Mouse (Mus musculus) MEL (cell line): Measurements from ENCODE around the gene Pard3. TPM values are rescaled to one million over a fixed set of nuclear protein-coding genes. Genes with fewer than 3 reads are reported as not detected.

ENCODE experiments used
- DNase-seq: peaks from one replicate; pipeline ENCODE4 v3.0.0; 2011; ENCODE audit warnings: low read depth, low spot score
- H3K27ac ChIP-seq: 2 replicates; pipeline ENCODE4 v1.5.1; 2012; ENCODE audit warnings: low read depth, mild to moderate bottlenecking, control low read depth, low read length, moderate library complexity; ENCODE audit not compliant: control insufficient read depth
- H3K27me3 ChIP-seq, 2 experiments: fragments of 150-350 bp in 1 of 2; sonication (generic) in 1 of 2; 2 replicates each; pipeline ENCODE4 v1.6.1; 2012; ENCODE audit warnings: low read length in 2 of 2, mild to moderate bottlenecking in 2 of 2, improper control_type of control experiment in 1 of 2, moderate library complexity in 1 of 2; ENCODE audit not compliant: insufficient read depth in 2 of 2, control insufficient read depth in 1 of 2
- H3K36me3 ChIP-seq, 2 experiments: 2 replicates each; pipeline ENCODE4 v1.6.1; 2012 to 2014; ENCODE audit warnings: low read length in 2 of 2, improper control_type of control experiment in 1 of 2, inconsistent platforms in 1 of 2, mild to moderate bottlenecking in 1 of 2; ENCODE audit not compliant: insufficient read depth in 2 of 2, control insufficient read depth in 1 of 2
- H3K4me1 ChIP-seq, 2 experiments: fragments of 150-350 bp in 1 of 2; sonication (generic) in 1 of 2; 2 replicates each; pipeline ENCODE4 v1.6.1; 2012; ENCODE audit warnings: low read length in 2 of 2, improper control_type of control experiment in 1 of 2, mild to moderate bottlenecking in 1 of 2; ENCODE audit not compliant: insufficient read depth in 2 of 2, control insufficient read depth in 1 of 2
- H3K4me3 ChIP-seq, 2 experiments: fragments of 150-350 bp in 1 of 2; sonication (generic) in 1 of 2; 2 replicates each; pipeline ENCODE4 v1.5.1; 2012; ENCODE audit warnings: low read depth in 2 of 2, low read length in 2 of 2, mild to moderate bottlenecking in 2 of 2, moderate library complexity in 2 of 2, control low read depth in 1 of 2, improper control_type of control experiment in 1 of 2; ENCODE audit not compliant: control insufficient read depth in 1 of 2, insufficient read depth in 1 of 2
- H3K79me2 ChIP-seq: 2 replicates; pipeline ENCODE4 v1.6.1; 2012; ENCODE audit warnings: mild to moderate bottlenecking, low read length, moderate library complexity; ENCODE audit not compliant: control insufficient read depth, poor library complexity, insufficient read depth
- H3K9ac ChIP-seq: 2 replicates; pipeline ENCODE4 v1.6.1; 2012; ENCODE audit warnings: low read depth, mild to moderate bottlenecking, control low read depth, low read length, moderate library complexity; ENCODE audit not compliant: control insufficient read depth, poor library complexity, severe bottlenecking
- H3K9me3 ChIP-seq: fragments of 150-350 bp; sonication (generic); replicated peaks from 2 replicates; pipeline ENCODE4 v1.6.1; 2012; ENCODE audit warnings: mild to moderate bottlenecking, low read length, improper control_type of control experiment, moderate library complexity; ENCODE audit not compliant: insufficient read depth
- BHLHE40 ChIP-seq: IDR thresholded peaks from 2 replicates; pipeline ENCODE4 v1.6.1; 2012; ENCODE audit warnings: low read depth, mild to moderate bottlenecking, inconsistent platforms, low read length, improper control_type of control experiment, borderline replicate concordance
- CHD1 ChIP-seq: IDR thresholded peaks from 2 replicates; pipeline ENCODE4 v1.6.1; 2012; ENCODE audit warnings: low read depth, mild to moderate bottlenecking, inconsistent platforms, low read length, improper control_type of control experiment
- CHD2 ChIP-seq: IDR thresholded peaks from 2 replicates; pipeline ENCODE4 v1.6.1; 2011; ENCODE audit warnings: low read length, improper control_type of control experiment
- CTCF ChIP-seq, 3 experiments: IDR thresholded peaks in 2 of 3; conservative IDR thresholded peaks in 1 of 3; 2 replicates each; pipeline ENCODE4 v1.5.1; 2011 to 2012; ENCODE audit warnings: low read length in 3 of 3, low read depth in 2 of 3, mild to moderate bottlenecking in 2 of 3, improper control_type of control experiment in 1 of 3, inconsistent platforms in 1 of 3, mixed read lengths in 1 of 3, moderate library complexity in 1 of 3; ENCODE audit not compliant: control insufficient read depth in 1 of 3, insufficient read depth in 1 of 3, poor library complexity in 1 of 3, severe bottlenecking in 1 of 3
- ETS1 ChIP-seq: IDR thresholded peaks from 2 replicates; pipeline ENCODE4 v1.6.1; 2012; ENCODE audit warnings: low read depth, mild to moderate bottlenecking, inconsistent platforms, low read length, improper control_type of control experiment, moderate library complexity
- GATA1 ChIP-seq: IDR thresholded peaks from 2 replicates; pipeline ENCODE4 v1.6.1; 2011; ENCODE audit warnings: low read depth, low read length, improper control_type of control experiment
- HCFC1 ChIP-seq: IDR thresholded peaks from 2 replicates; pipeline ENCODE4 v1.6.1; 2012; ENCODE audit warnings: low read depth, mild to moderate bottlenecking, inconsistent platforms, low read length, improper control_type of control experiment, moderate library complexity
- KAT2A ChIP-seq: conservative IDR thresholded peaks from 2 replicates; pipeline ENCODE4 v1.6.1; 2012; ENCODE audit warnings: low read depth, low read length, improper control_type of control experiment, inconsistent platforms
- MAFK ChIP-seq: IDR thresholded peaks from 2 replicates; pipeline ENCODE4 v1.6.1; 2011; ENCODE audit warnings: low read depth, mild to moderate bottlenecking, low read length, improper control_type of control experiment, borderline replicate concordance
- MEF2A ChIP-seq: IDR thresholded peaks from 2 replicates; pipeline ENCODE4 v1.6.1; 2014; ENCODE audit warnings: low read depth, mild to moderate bottlenecking, inconsistent platforms, low read length, improper control_type of control experiment; ENCODE audit not compliant: poor library complexity, insufficient replicate concordance, severe bottlenecking; ENCODE audit errors: extremely low read depth
- MYC ChIP-seq: IDR thresholded peaks from 2 replicates; pipeline ENCODE4 v1.6.1; 2011; ENCODE audit warnings: low read depth, mild to moderate bottlenecking, low read length, improper control_type of control experiment, moderate library complexity
- POLR2AphosphoS2 ChIP-seq: IDR thresholded peaks from 2 replicates; pipeline ENCODE4 v1.6.1; 2011; ENCODE audit warnings: low read length, improper control_type of control experiment
- POLR2AphosphoS5 ChIP-seq: IDR thresholded peaks from 2 replicates; pipeline ENCODE4 v1.6.1; 2012; ENCODE audit warnings: low read depth, borderline replicate concordance, mild to moderate bottlenecking, inconsistent platforms, low read length, moderate library complexity, mixed read lengths
- RAD21 ChIP-seq: IDR thresholded peaks from 2 replicates; pipeline ENCODE4 v1.6.1; 2011; ENCODE audit warnings: mild to moderate bottlenecking, low read depth, low read length, improper control_type of control experiment
- RCOR1 ChIP-seq: IDR thresholded peaks from 2 replicates; pipeline ENCODE4 v1.6.1; 2012; ENCODE audit warnings: low read depth, mild to moderate bottlenecking, inconsistent platforms, low read length, improper control_type of control experiment
- SIN3A ChIP-seq: IDR thresholded peaks from 2 replicates; pipeline ENCODE4 v1.6.1; 2012; ENCODE audit warnings: low read length, improper control_type of control experiment, inconsistent platforms
- TCF12 ChIP-seq: IDR thresholded peaks from 2 replicates; pipeline ENCODE4 v1.6.1; 2014; ENCODE audit warnings: low read depth, mild to moderate bottlenecking, inconsistent platforms, low read length, improper control_type of control experiment, moderate library complexity
- UBTF ChIP-seq: IDR thresholded peaks from 2 replicates; pipeline ENCODE4 v1.6.1; 2012; ENCODE audit warnings: low read depth, mild to moderate bottlenecking, inconsistent platforms, low read length, improper control_type of control experiment, moderate library complexity, borderline replicate concordance; ENCODE audit not compliant: insufficient read depth
- USF2 ChIP-seq, 2 experiments: IDR thresholded peaks; 2 replicates each; pipeline ENCODE4 v1.6.1; 2011 to 2012; ENCODE audit warnings: improper control_type of control experiment in 2 of 2, low read length in 2 of 2, borderline replicate concordance in 1 of 2, inconsistent platforms in 1 of 2, low read depth in 1 of 2, mild to moderate bottlenecking in 1 of 2; ENCODE audit not compliant: insufficient read depth in 1 of 2
- ZC3H11A ChIP-seq: IDR thresholded peaks from 2 replicates; pipeline ENCODE4 v1.6.1; 2012; ENCODE audit warnings: low read depth, mild to moderate bottlenecking, inconsistent platforms, low read length, improper control_type of control experiment
- ZMIZ1 ChIP-seq: IDR thresholded peaks from 2 replicates; pipeline ENCODE4 v1.6.1; 2012; ENCODE audit warnings: low read depth, mild to moderate bottlenecking, inconsistent platforms, low read length, improper control_type of control experiment, moderate library complexity
- ZNF384 ChIP-seq: IDR thresholded peaks from 2 replicates; pipeline ENCODE4 v1.6.1; 2012; ENCODE audit warnings: low read depth, mild to moderate bottlenecking, inconsistent platforms, low read length, improper control_type of control experiment
- polyA plus RNA-seq, 2 experiments: library from polyadenylated mRNA; stranded (reverse) in 1 of 2; unstranded in 1 of 2; fragments of >175 nt in 1 of 2; fragments of >200 nt in 1 of 2; gene quantifications; 2 replicates each; pipeline versions ENCODE4 v1.2.1 to v1.2.4; 2012; ENCODE audit warnings: low replicate concordance in 2 of 2, low read depth in 1 of 2; ENCODE audit not compliant: insufficient read length in 2 of 2, insufficient read depth in 1 of 2, missing spikeins in 1 of 2
- total RNA-seq: library from RNA; depleted of rRNA; stranded (reverse); fragments of 300-350 nt; gene quantifications from 2 replicates; pipeline ENCODE4 v1.2.3, GENCODE M21; 2012

The Pard3 gene
- total and polyA plus RNA-seq, 3 experiments, result not detected

- no peak overlapping the region for H3K9ac ChIP-seq
- no peaks in the 10 kb centered on the region for H3K79me2 ChIP-seq
- no peak for DNase-seq
- H3K27me3 ChIP-seq, result no peaks in the 10 kb centered on the region
- H3K27ac ChIP-seq, result no peak overlapping the region
- no peak for TF ChIP-seq UBTF
- TF ChIP-seq ZMIZ1, result no peak
- TF ChIP-seq MYC, result no peak
- no peak for TF ChIP-seq MAFK
- TF ChIP-seq MEF2A, result no peak
- no peak for TF ChIP-seq SIN3A
- no peak for TF ChIP-seq POLR2AphosphoS5
- no peak for TF ChIP-seq RAD21
- TF ChIP-seq HCFC1, result no peak
- no peak for TF ChIP-seq ZNF384
- no peak for TF ChIP-seq TCF12
- no peak for TF ChIP-seq POLR2AphosphoS2
- no peak for TF ChIP-seq GATA1
- no peak for TF ChIP-seq RCOR1
- no peak for TF ChIP-seq KAT2A
- TF ChIP-seq ZC3H11A, result no peak
- no peak for TF ChIP-seq ETS1
- no peak for TF ChIP-seq CHD1
- no peak for TF ChIP-seq BHLHE40
- TF ChIP-seq, all 39 proteins: peak for 0
- H3K4me1 ChIP-seq, result no peaks in the 10 kb centered on the region
- H3K36me3 ChIP-seq, result no peaks in the 10 kb centered on the region
- H3K4me3 ChIP-seq, result no peak overlapping the region
- no peaks in the 10 kb centered on the region for H3K9me3 ChIP-seq
Measured at GRCm38 (mm10) chr8:127586681-127587080, 523.0 kb downstream of the Pard3 start.

- peak; percentile 1 for DNase-seq
- no peaks in the 10 kb centered on the region for H3K27me3 ChIP-seq
- no peaks in the 10 kb centered on the region for H3K79me2 ChIP-seq
- H3K27ac ChIP-seq, result no peak overlapping the region
- no peaks in the 10 kb centered on the region for H3K36me3 ChIP-seq
- TF ChIP-seq USF2 (IDR thresholded peaks at IDR 0.05; ENCODE audit: borderline replicate concordance in 1 of 2, insufficient read depth in 1 of 2, low read depth in 1 of 2, low read length in 2 of 2) (no peak), UBTF (no peak), CTCF (IDR thresholded peaks at IDR 0.05 in 2 of 3, conservative IDR thresholded peaks at IDR 0.05 in 1 of 3; ENCODE audit: control insufficient read depth in 1 of 3, insufficient read depth in 1 of 3, low read depth in 2 of 3, low read length in 3 of 3, poor library complexity in 1 of 3, severe bottlenecking in 1 of 3) (peak; percentile 13 to 30 (median 26); a peak in 3 of 6 replicates), ZC3H11A (no peak), CHD2 (no peak), RAD21 (0 out of 2 replicates have a peak, but pooled peaks have one; percentile 1)
- H3K9ac ChIP-seq, result no peak overlapping the region
- H3K9me3 ChIP-seq, result no peaks in the 10 kb centered on the region
- H3K4me1 ChIP-seq, result no peaks in the 10 kb centered on the region
- no peak overlapping the region for H3K4me3 ChIP-seq
Measured at GRCm38 (mm10) chr8:127588313-127588712, 524.6 kb downstream of the Pard3 start.
